8 mouse cellular contexts compared by ENCODE assay signal in genomic region chr6:121129506-121129905, GRCm38 (mm10). TPM values are rescaled to one million over a fixed set of nuclear protein-coding genes. Genes with fewer than 3 reads are reported as not detected.
DNase-seq lines count a peak whose midpoint lies in the region; ATAC-seq and TF ChIP-seq lines count a peak whose summit lies in the region.

No protein-coding gene starts in this region.

- H3K36me3 ChIP-seq in heart, embryonic 15.5 days: no peaks in the 10 kb centered on the region
- no peaks in the 10 kb centered on the region for H3K36me3 ChIP-seq in forebrain, postnatal 0 days (ENCODE audit: insufficient read depth)
- no peaks in the 10 kb centered on the region for H3K36me3 ChIP-seq in limb, embryonic 15.5 days

- intact Hi-C loops in heart, postnatal 25 days (cut with DNase I): no loop called here

- peaks cover 25% of the 10 kb centered on the region for H3K4me1 ChIP-seq in heart, embryonic 15.5 days (replicated peaks)
- H3K4me1 ChIP-seq in forebrain, postnatal 0 days (ENCODE audit: insufficient read depth): peaks cover 7% of the 10 kb centered on the region; the same call in 1 of the 2 replicates
- H3K4me1 ChIP-seq in limb, embryonic 15.5 days: peaks cover 18% of the 10 kb centered on the region

- peak overlapping the region; percentile 57; the same call in 1 of the 2 replicates for H3K9ac ChIP-seq in heart, embryonic 15.5 days
- peak overlapping the region; percentile 95 for H3K9ac ChIP-seq in forebrain, postnatal 0 days
- peak overlapping the region; percentile 28; the same call in 1 of the 2 replicates for H3K9ac ChIP-seq in limb, embryonic 15.5 days

- H3K9me3 ChIP-seq in heart, embryonic 15.5 days (replicated peaks): no peaks in the 10 kb centered on the region
- H3K9me3 ChIP-seq in forebrain, postnatal 0 days (ENCODE audit: low read length): no peaks in the 10 kb centered on the region
- no peaks in the 10 kb centered on the region for H3K9me3 ChIP-seq in limb, embryonic 15.5 days

- ATAC-seq in heart, embryonic 15.5 days (replicated peaks; ENCODE audit: insufficient number of reproducible peaks, insufficient read depth, low FRiP score, low read depth): peak; percentile 16; the same call in 1 of the 2 replicates
- peak; percentile 16; the same call in 1 of the 2 replicates for ATAC-seq in cerebellum, adult (ENCODE audit: insufficient number of reproducible peaks, low FRiP score, low TSS enrichment)
- ATAC-seq in forebrain, postnatal 0 days: peak; percentile 51
- no peak for ATAC-seq in limb, embryonic 15.5 days (ENCODE audit: insufficient number of reproducible peaks, low FRiP score, low TSS enrichment, low read depth)

- WGBS in heart, embryonic 15.5 days: 19% methylated on average over 21 of the region's 21 CpGs
- 3% methylated on average over 21 of the region's 21 CpGs for WGBS in forebrain, postnatal 0 days
- 6% methylated on average over 21 of the region's 21 CpGs for WGBS in limb, embryonic 15.5 days

- DNase-seq in heart, postnatal 25 days (ENCODE audit: low spot score): no peak
- peak; percentile 76 for DNase-seq in forebrain, postnatal 0 days
- DNase-seq in retina, postnatal 1 day: peak; percentile 58
- DNase-seq in ovary, postnatal 10 days (ENCODE audit: low spot score): no peak
- DNase-seq in testis, postnatal 10 days (ENCODE audit: low spot score): no peak

- peaks cover 20% of the 10 kb centered on the region for H3K27me3 ChIP-seq in heart, embryonic 15.5 days
- H3K27me3 ChIP-seq in forebrain, postnatal 0 days (ENCODE audit: insufficient read depth, low read length): no peaks in the 10 kb centered on the region
- peaks cover 30% of the 10 kb centered on the region for H3K27me3 ChIP-seq in limb, embryonic 15.5 days

- H3K27ac ChIP-seq in heart, embryonic 15.5 days: no peak overlapping the region
- peak overlapping the region; percentile 97 for H3K27ac ChIP-seq in forebrain, postnatal 0 days (ENCODE audit: low read depth, low read length)
- no peak overlapping the region for H3K27ac ChIP-seq in limb, embryonic 15.5 days

- peak overlapping the region; percentile 78 for H3K4me2 ChIP-seq in heart, embryonic 15.5 days
- peak overlapping the region; percentile 74 for H3K4me2 ChIP-seq in forebrain, postnatal 0 days (ENCODE audit: low read depth)
- H3K4me2 ChIP-seq in limb, embryonic 15.5 days: peak overlapping the region; percentile 73

- H3K4me3 ChIP-seq in heart, embryonic 15.5 days: peak overlapping the region; percentile 48
- peak overlapping the region; percentile 57 for H3K4me3 ChIP-seq in forebrain, postnatal 0 days (ENCODE audit: low read depth, low read length)
- peak overlapping the region; percentile 40 for H3K4me3 ChIP-seq in limb, embryonic 15.5 days

- TF ChIP-seq CTCF in forebrain, postnatal 0 days (IDR thresholded peaks at IDR 0.05; ENCODE audit: low read depth): no peak

RNA-seq across cellular contexts. Expression of gene Mical3, which starts 1.3 kb away (rescaled TPM):
- 25.0 and 26.6 TPM in 2 replicates for polyA plus RNA-seq in heart, embryonic 15.5 days (2015; fragmentation: Nextera tagmentation; extraction: Ambion mirVana)
- total RNA-seq in heart, postnatal 25 days (2021): 100 to 1,000 TPM; 123 to 140 TPM
- total RNA-seq in forebrain, postnatal 0 days (2014; rRNA removed): 59.3 and 78.7 TPM in 2 replicates
- polyA plus RNA-seq in forebrain, postnatal 0 days (2015; fragmentation: Nextera tagmentation; extraction: Ambion mirVana): 9.3 and 17.5 TPM in 2 replicates
- 9.6 and 9.7 TPM in 2 replicates for polyA plus RNA-seq in limb, embryonic 15.5 days (2015; fragmentation: Nextera tagmentation; extraction: Ambion mirVana)

RNA-seq across cellular contexts. Expression of gene Pex26, which starts 54.0 kb away (rescaled TPM):
- 5.6 and 7.2 TPM in 2 replicates for polyA plus RNA-seq in heart, embryonic 15.5 days (2015; fragmentation: Nextera tagmentation; extraction: Ambion mirVana)
- total RNA-seq in heart, postnatal 25 days (2021): 1 to 10 TPM; 6.9 to 7.1 TPM
- total RNA-seq in forebrain, postnatal 0 days (2014; rRNA removed): 25.9 and 31.0 TPM in 2 replicates
- polyA plus RNA-seq in forebrain, postnatal 0 days (2015; fragmentation: Nextera tagmentation; extraction: Ambion mirVana): 11.1 and 12.3 TPM in 2 replicates
- polyA plus RNA-seq in limb, embryonic 15.5 days (2015; fragmentation: Nextera tagmentation; extraction: Ambion mirVana): 10.5 and 11.3 TPM in 2 replicates

Comparison
In these comparisons a context has a peak if more than half of its experiments do, and no peak if none do; other contexts are left out.
1. H3K9ac ChIP-seq: peak in every context shown above with its lines; median percentile 95 in forebrain, postnatal 0 days; 57 in heart, embryonic 15.5 days; 28 in limb, embryonic 15.5 days.
2. DNase-seq: peak in forebrain, postnatal 0 days (single experiment) and retina, postnatal 1 day (single experiment); none in heart, postnatal 25 days (single experiment), ovary, postnatal 10 days (single experiment) and testis, postnatal 10 days (single experiment).
3. Peak in every context shown above with its lines, with median percentiles within 50 percentile points of each other: H3K4me2 ChIP-seq and H3K4me3 ChIP-seq.